Mouse (Mus musculus): ENCODE data around the gene Dkk3. TPM values are rescaled to one million over a fixed set of nuclear protein-coding genes. Genes with fewer than 3 reads are reported as not detected.

Dkk3 gene
- polyA plus RNA-seq, 1 experiment = 9.6 TPM

DNA sequence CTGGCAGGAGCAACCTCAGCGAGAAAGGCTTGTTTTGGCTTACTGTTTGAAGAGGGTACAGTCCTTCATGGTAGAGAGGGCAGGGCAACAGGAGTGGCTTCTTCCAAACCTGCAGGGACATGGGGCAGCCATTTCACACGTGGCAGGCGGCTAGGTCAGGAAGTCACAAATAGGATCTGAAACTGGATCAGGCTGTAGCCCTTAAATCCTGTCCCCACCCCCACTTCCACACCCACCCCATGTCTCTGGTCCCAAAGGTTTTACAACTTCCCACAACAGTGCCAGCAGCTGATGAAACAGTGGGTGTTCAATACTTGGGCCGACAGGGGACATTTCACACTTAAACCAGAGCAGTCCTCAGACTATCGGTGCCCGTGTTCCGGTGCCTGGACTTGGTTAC, 28.0 kb upstream of the Dkk3 start:
- 87% methylated on average over 7 of the region's 7 CpGs for WGBS
- Histone ChIP-seq H3K27ac (ENCODE audit: insufficient read depth, low read depth, low read length) (0 out of 2 replicates have a peak overlapping the region, but pooled peaks have one; percentile 19), H3K4me3 (ENCODE audit: low read depth, low read length) (no peak overlapping the region), H3K36me3 (ENCODE audit: control insufficient read depth, insufficient read depth, low read length) (no peaks in the 10 kb centered on the region), H3K4me1 (ENCODE audit: control insufficient read depth, insufficient read depth, insufficient read length, low read length) (peaks cover 20% of the 10 kb centered on the region), H3K27me3 (ENCODE audit: control insufficient read depth, insufficient read depth, low read length) (no peaks in the 10 kb centered on the region)
- no peak for TF ChIP-seq CTCF (IDR thresholded peaks at IDR 0.05; ENCODE audit: extremely low read depth, insufficient read length, insufficient replicate concordance, low read depth, low read length)
- TF ChIP-seq POLR2A (IDR thresholded peaks at IDR 0.05; ENCODE audit: low read depth, low read length) = no peak

GRCm38 (mm10) chr7:112185226-112185745, 26.4 kb upstream of the Dkk3 start:
- Histone ChIP-seq H3K27me3 (ENCODE audit: control insufficient read depth, insufficient read depth, low read length) (no peaks in the 10 kb centered on the region), H3K27ac (ENCODE audit: insufficient read depth, low read depth, low read length) (no peak overlapping the region), H3K4me3 (ENCODE audit: low read depth, low read length) (no peak overlapping the region), H3K36me3 (ENCODE audit: control insufficient read depth, insufficient read depth, low read length) (no peaks in the 10 kb centered on the region), H3K4me1 (ENCODE audit: control insufficient read depth, insufficient read depth, insufficient read length, low read length) (peaks cover 24% of the 10 kb centered on the region)
- WGBS = 62% methylated on average over 9 of the region's 9 CpGs
- TF ChIP-seq POLR2A (IDR thresholded peaks at IDR 0.05; ENCODE audit: low read depth, low read length) = no peak
- TF ChIP-seq CTCF (IDR thresholded peaks at IDR 0.05; ENCODE audit: extremely low read depth, insufficient read length, insufficient replicate concordance, low read depth, low read length) = no peak

- Histone ChIP-seq H3K27me3 (ENCODE audit: control insufficient read depth, insufficient read depth, low read length) (no peaks in the 10 kb centered on the region), H3K4me1 (ENCODE audit: control insufficient read depth, insufficient read depth, insufficient read length, low read length) (peaks cover 24% of the 10 kb centered on the region), H3K27ac (ENCODE audit: insufficient read depth, low read depth, low read length) (no peak overlapping the region), H3K4me3 (ENCODE audit: low read depth, low read length) (no peak overlapping the region), H3K36me3 (ENCODE audit: control insufficient read depth, insufficient read depth, low read length) (no peaks in the 10 kb centered on the region)
- WGBS = 85% methylated on average over 6 of the region's 6 CpGs
- TF ChIP-seq CTCF (IDR thresholded peaks at IDR 0.05; ENCODE audit: extremely low read depth, insufficient read length, insufficient replicate concordance, low read depth, low read length) (no peak), POLR2A (IDR thresholded peaks at IDR 0.05; ENCODE audit: low read depth, low read length) (no peak)
Measured at GRCm38 (mm10) chr7:112184519-112185225, 25.8 kb upstream of the Dkk3 start.

DNA sequence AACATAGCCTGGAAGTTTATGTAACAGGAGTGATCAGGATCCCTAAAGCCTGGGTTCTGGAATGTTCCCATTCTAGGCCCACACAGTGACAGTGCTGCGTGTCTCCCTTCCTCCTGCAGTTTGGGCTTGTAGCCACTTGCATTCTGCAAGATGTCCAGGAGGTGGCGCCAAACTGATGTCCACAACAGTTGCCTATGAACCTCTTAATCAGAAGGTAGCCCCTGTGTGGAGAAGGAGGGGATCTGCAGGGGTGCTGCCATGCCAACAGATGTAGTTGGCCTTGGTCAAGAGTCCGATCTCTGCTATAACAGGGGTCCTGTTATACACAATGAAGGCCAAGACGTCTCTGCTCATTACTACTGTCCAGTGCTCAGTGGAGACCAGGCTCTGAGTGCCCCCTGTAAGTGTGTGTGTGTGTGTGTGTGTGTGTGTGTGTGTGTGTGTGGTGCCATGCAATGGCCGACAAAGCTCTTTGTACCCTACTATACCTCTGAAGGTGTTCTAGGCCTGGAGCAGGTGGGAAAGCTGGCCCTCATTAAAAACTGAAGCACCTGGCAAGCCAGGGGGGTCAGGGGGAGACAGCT, 24.5 kb upstream of the Dkk3 start:
- Histone ChIP-seq H3K27me3 (ENCODE audit: control insufficient read depth, insufficient read depth, low read length) (no peaks in the 10 kb centered on the region), H3K4me3 (ENCODE audit: low read depth, low read length) (no peak overlapping the region), H3K27ac (ENCODE audit: insufficient read depth, low read depth, low read length) (no peak overlapping the region), H3K36me3 (ENCODE audit: control insufficient read depth, insufficient read depth, low read length) (no peaks in the 10 kb centered on the region), H3K4me1 (ENCODE audit: control insufficient read depth, insufficient read depth, insufficient read length, low read length) (peaks cover 18% of the 10 kb centered on the region)
- WGBS = 32% methylated on average over 5 of the region's 5 CpGs
- peak; percentile 96; the same call in 1 of the 2 replicates for TF ChIP-seq CTCF (IDR thresholded peaks at IDR 0.05; ENCODE audit: extremely low read depth, insufficient read length, insufficient replicate concordance, low read depth, low read length)
- TF ChIP-seq POLR2A (IDR thresholded peaks at IDR 0.05; ENCODE audit: low read depth, low read length) = no peak

GRCm38 (mm10) chr7:112180235-112180705, 21.4 kb upstream of the Dkk3 start:
- peaks cover 4% of the 10 kb centered on the region for H3K4me1 ChIP-seq (ENCODE audit: control insufficient read depth, insufficient read depth, insufficient read length, low read length)
- 3% methylated on average over 10 of the region's 10 CpGs for WGBS
- peak overlapping the region; percentile 13; the same call in 1 of the 2 replicates for H3K27ac ChIP-seq (ENCODE audit: insufficient read depth, low read depth, low read length)
- TF ChIP-seq CTCF (IDR thresholded peaks at IDR 0.05; ENCODE audit: extremely low read depth, insufficient read length, insufficient replicate concordance, low read depth, low read length) (peak; percentile 100), POLR2A (IDR thresholded peaks at IDR 0.05; ENCODE audit: low read depth, low read length) (no peak; the same call in 1 of the 2 replicates)
- H3K36me3 ChIP-seq (ENCODE audit: control insufficient read depth, insufficient read depth, low read length) = no peaks in the 10 kb centered on the region
- H3K4me3 ChIP-seq (ENCODE audit: low read depth, low read length) = no peak overlapping the region
- H3K27me3 ChIP-seq (ENCODE audit: control insufficient read depth, insufficient read depth, low read length) = no peaks in the 10 kb centered on the region

DNA sequence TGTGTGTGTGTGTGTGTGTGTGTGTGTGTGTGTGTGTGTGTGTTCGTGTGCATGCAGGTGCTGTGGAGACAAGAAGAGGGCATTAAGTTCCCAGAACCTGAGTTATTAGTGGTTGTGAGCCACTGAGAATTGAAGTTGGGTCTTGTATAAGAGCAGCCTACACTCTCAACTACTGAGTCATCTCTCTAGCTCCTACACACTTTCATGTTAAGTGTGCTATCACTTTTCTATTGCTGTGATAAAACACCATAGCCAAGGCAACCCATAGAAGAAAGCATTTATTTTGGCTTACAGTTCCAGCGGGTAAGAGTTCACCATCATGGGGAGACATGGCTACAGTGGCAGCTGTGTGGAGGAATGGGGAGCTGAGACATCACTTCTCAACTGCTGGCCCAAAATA, 17.8 kb upstream of the Dkk3 start:
- Histone ChIP-seq H3K27me3 (ENCODE audit: control insufficient read depth, insufficient read depth, low read length) (no peaks in the 10 kb centered on the region), H3K4me1 (ENCODE audit: control insufficient read depth, insufficient read depth, insufficient read length, low read length) (peaks cover 4% of the 10 kb centered on the region), H3K27ac (ENCODE audit: insufficient read depth, low read depth, low read length) (no peak overlapping the region), H3K36me3 (ENCODE audit: control insufficient read depth, insufficient read depth, low read length) (no peaks in the 10 kb centered on the region), H3K4me3 (ENCODE audit: low read depth, low read length) (no peak overlapping the region)
- 89% methylated on average over 2 of the region's 2 CpGs for WGBS
- no peak for TF ChIP-seq POLR2A (IDR thresholded peaks at IDR 0.05; ENCODE audit: low read depth, low read length)
- TF ChIP-seq CTCF (IDR thresholded peaks at IDR 0.05; ENCODE audit: extremely low read depth, insufficient read length, insufficient replicate concordance, low read depth, low read length) = no peak

GRCm38 (mm10) chr7:112172669-112173068, 13.8 kb upstream of the Dkk3 start:
- no peaks in the 10 kb centered on the region for H3K27me3 ChIP-seq (ENCODE audit: control insufficient read depth, insufficient read depth, low read length)
- WGBS = 76% methylated on average over 4 of the region's 4 CpGs
- H3K4me3 ChIP-seq (ENCODE audit: low read depth, low read length) = no peak overlapping the region
- no peaks in the 10 kb centered on the region for H3K36me3 ChIP-seq (ENCODE audit: control insufficient read depth, insufficient read depth, low read length)
- H3K27ac ChIP-seq (ENCODE audit: insufficient read depth, low read depth, low read length) = no peak overlapping the region
- peaks cover 3% of the 10 kb centered on the region; the same call in 1 of the 2 replicates for H3K4me1 ChIP-seq (ENCODE audit: control insufficient read depth, insufficient read depth, insufficient read length, low read length)
- TF ChIP-seq CTCF (IDR thresholded peaks at IDR 0.05; ENCODE audit: extremely low read depth, insufficient read length, insufficient replicate concordance, low read depth, low read length) = no peak
- no peak for TF ChIP-seq POLR2A (IDR thresholded peaks at IDR 0.05; ENCODE audit: low read depth, low read length)

All from small intestine, adult 2 months (tissue).